In the genomic region with DNA sequence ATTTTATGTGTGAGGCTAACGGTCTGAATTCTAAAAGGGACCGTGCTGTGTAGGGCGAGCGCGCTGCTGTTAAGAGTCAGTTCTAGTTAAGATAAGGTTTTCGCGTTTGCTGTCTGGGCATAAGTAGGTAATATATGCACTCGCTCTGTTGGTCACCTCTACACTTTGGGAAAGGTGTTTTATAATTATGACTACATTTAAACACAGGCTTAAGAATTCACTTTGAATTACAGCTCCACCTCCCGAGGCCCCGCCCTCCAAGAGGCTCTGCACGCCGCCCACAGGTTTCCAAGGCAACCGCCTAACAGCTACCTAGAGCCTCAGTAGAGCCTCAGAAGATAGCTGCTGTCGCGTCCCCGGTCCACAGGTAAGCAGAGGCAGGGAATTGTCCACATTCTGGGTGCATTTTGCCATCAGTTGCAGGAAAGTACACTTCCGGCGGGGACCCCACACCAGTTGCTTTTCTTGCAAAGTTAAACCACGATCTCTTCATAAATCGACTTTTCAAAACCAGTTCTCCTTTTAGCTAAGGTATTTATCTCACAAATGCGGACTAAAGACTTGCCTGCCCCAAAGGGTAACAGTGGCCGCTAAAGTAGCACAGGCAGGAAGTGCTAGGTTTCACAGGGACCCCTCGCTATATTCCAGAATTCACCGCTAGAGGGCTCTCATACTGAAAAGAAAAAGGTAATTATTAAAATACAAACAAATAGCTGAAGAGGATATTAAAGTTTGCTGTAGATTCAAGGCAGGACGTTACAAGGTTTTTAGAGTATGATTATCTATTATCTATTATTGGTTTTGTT, we compare ENCODE assay signal across 8 mouse cellular contexts. TPM values are rescaled to one million over a fixed set of nuclear protein-coding genes. Genes with fewer than 3 reads are reported as not detected.
DNase-seq lines count a peak whose midpoint lies in the region; ATAC-seq and TF ChIP-seq lines count a peak whose summit lies in the region.

TSS of gene Ak9 (plus strand) at position 342 of the 806 bp plus-strand sequence.

- peak within 1 kb of the TSS; percentile 75 for H3K9ac ChIP-seq in hindbrain, embryonic 12.5 days
- H3K9ac ChIP-seq in lung, postnatal 0 days (replicated peaks; ENCODE audit: low read depth), result peak within 1 kb of the TSS; percentile 80

- H3K36me3 ChIP-seq in hindbrain, embryonic 12.5 days, result no peaks in the 10 kb centered on the region
- H3K36me3 ChIP-seq in lung, postnatal 0 days (ENCODE audit: insufficient read depth, low read length), result no peaks in the 10 kb centered on the region

- H3K4me1 ChIP-seq in hindbrain, embryonic 12.5 days, result peaks cover 9% of the 10 kb centered on the region
- no peaks in the 10 kb centered on the region for H3K4me1 ChIP-seq in lung, postnatal 0 days (ENCODE audit: insufficient read depth, low read depth, low read length)

- no peaks in the 10 kb centered on the region for H3K27me3 ChIP-seq in hindbrain, embryonic 12.5 days
- H3K27me3 ChIP-seq in lung, postnatal 0 days (replicated peaks; ENCODE audit: insufficient read depth, low read length), result no peaks in the 10 kb centered on the region

- WGBS in hindbrain, embryonic 12.5 days, result 1% methylated on average over 25 of the region's 25 CpGs
- WGBS in lung, postnatal 0 days, result under 1% methylated on average over 25 of the region's 25 CpGs

- ATAC-seq in hindbrain, embryonic 12.5 days (ENCODE audit: low FRiP score), result peak; percentile 87
- peak; percentile 86 for ATAC-seq in lung, postnatal 0 days

- peak within 1 kb of the TSS; percentile 87 for H3K4me2 ChIP-seq in hindbrain, embryonic 12.5 days (replicated peaks)
- H3K4me2 ChIP-seq in lung, postnatal 0 days (replicated peaks; ENCODE audit: low read depth, low read length), result peak within 1 kb of the TSS; percentile 94

- peak within 1 kb of the TSS; percentile 78 for H3K27ac ChIP-seq in hindbrain, embryonic 12.5 days
- H3K27ac ChIP-seq in lung, postnatal 0 days (ENCODE audit: low read length), result peak within 1 kb of the TSS; percentile 84

- peak; percentile 93 for DNase-seq in NIH3T3 (ENCODE audit: low read depth)
- peak; percentile 90 to 92 for DNase-seq in cerebellum, postnatal 10 days
- peak; percentile 78 to 81 for DNase-seq in frontal cortex, postnatal 10 days (ENCODE audit: low spot score in 2 of 2)
- peak; percentile 75 to 81 for DNase-seq in layer of hippocampus, postnatal 10 days (ENCODE audit: low spot score in 2 of 2)
- DNase-seq in lung, postnatal 0 days (ENCODE audit: low spot score), result peak; percentile 93
- peak; percentile 43 for DNase-seq in ovary, postnatal 10 days (ENCODE audit: low spot score)
- DNase-seq in thymus, postnatal 0 days (ENCODE audit: low spot score), result peak; percentile 90

- TF ChIP-seq EP300 in lung, postnatal 0 days (IDR thresholded peaks at IDR 0.05), result peak; percentile 34

- no peaks in the 10 kb centered on the region for H3K9me3 ChIP-seq in hindbrain, embryonic 12.5 days (replicated peaks)
- H3K9me3 ChIP-seq in lung, postnatal 0 days (ENCODE audit: low read length), result no peaks in the 10 kb centered on the region

- TF ChIP-seq CTCF in lung, postnatal 0 days (IDR thresholded peaks at IDR 0.05), result peak; percentile 71

- peak within 1 kb of the TSS; percentile 71 for H3K4me3 ChIP-seq in hindbrain, embryonic 12.5 days
- H3K4me3 ChIP-seq in lung, postnatal 0 days (ENCODE audit: low read depth, low read length), result peak within 1 kb of the TSS; percentile 84

RNA-seq across cellular contexts. Expression of gene Ak9, which starts in this region (rescaled TPM):
- polyA plus RNA-seq in hindbrain, embryonic 12.5 days (2016; fragmentation: Nextera tagmentation; extraction: Ambion mirVana), result 0.35 and 0.44 TPM in 2 replicates
- under 1 TPM; 0.62 to 0.69 TPM for total RNA-seq in layer of hippocampus, postnatal 10 days (2021)
- 0.87 and 0.99 TPM in 2 replicates for polyA plus RNA-seq in lung, postnatal 0 days (2015; fragmentation: Nextera tagmentation; extraction: Ambion mirVana)
- 0.04 TPM in 1 of 2 replicates, not detected in the other for polyA plus RNA-seq in thymus, postnatal 0 days (2015; fragmentation: Nextera tagmentation; extraction: Ambion mirVana)

Comparison
In these comparisons a context has a peak if more than half of its experiments do, and no peak if none do; other contexts are left out.
1. Peak in every context shown above with its lines: DNase-seq, ATAC-seq, H3K4me3 ChIP-seq and H3K27ac ChIP-seq.
2. Peak in ATAC-seq, H3K4me3 ChIP-seq, H3K27ac ChIP-seq, H3K9ac ChIP-seq and H3K4me2 ChIP-seq in hindbrain, embryonic 12.5 days; RNA of the gene not detected or under 1 TPM.
3. Peak in DNase-seq in layer of hippocampus, postnatal 10 days; RNA of the gene not detected or under 1 TPM.
4. Peak in DNase-seq, ATAC-seq, H3K4me3 ChIP-seq, H3K27ac ChIP-seq, H3K9ac ChIP-seq and H3K4me2 ChIP-seq in lung, postnatal 0 days; RNA of the gene not detected or under 1 TPM.
5. Peak in DNase-seq in thymus, postnatal 0 days; RNA of the gene not detected or under 1 TPM.
6. DNase-seq: peak in every context shown above with its lines; median percentile 93 in NIH3T3; 93 in lung, postnatal 0 days; 91 in cerebellum, postnatal 10 days; 90 in thymus, postnatal 0 days; 80 in frontal cortex, postnatal 10 days; 78 in layer of hippocampus, postnatal 10 days; 43 in ovary, postnatal 10 days.